In the genomic region with DNA sequence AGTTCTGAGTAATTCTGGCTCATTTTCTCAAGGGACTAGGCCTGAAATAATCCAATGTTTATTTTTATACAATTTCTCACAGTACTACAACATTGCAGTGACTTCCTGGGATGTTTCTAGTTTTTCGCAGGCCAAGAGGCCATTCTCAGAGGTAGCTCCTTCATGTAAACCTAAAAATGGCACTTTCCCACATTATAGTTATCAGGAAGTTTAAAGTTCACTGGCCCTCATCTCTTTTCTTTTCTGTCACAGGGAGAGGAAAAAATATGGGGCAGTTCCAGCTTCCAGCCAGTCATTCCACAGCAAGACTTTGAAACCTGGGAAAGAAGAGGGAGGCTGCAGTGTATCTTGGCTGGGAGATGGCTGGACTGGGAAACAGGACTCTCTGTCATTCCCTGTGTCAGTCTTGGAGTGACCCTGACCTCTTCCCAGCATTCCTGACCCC, we compare ENCODE assay signal across 14 mouse cellular contexts.
DNase-seq lines count a peak whose midpoint lies in the region; ATAC-seq and TF ChIP-seq lines count a peak whose summit lies in the region.
"Had no signal": no experiment of that assay in that cellular context is flagged by ENCODE, and none has a peak within 500 bp of the region (broad histone marks: within the 10 kb centered on the region; RNA-seq: fewer than 3 reads in every experiment).

No protein-coding gene starts in this region.

- no peak overlapping the region for H3K9ac ChIP-seq in heart, adult 2 months (ENCODE audit: low read depth, low read length)
- H3K9ac ChIP-seq in midbrain, embryonic 13.5 days (replicated peaks), result no peak overlapping the region
- H3K9ac ChIP-seq: embryonic facial prominence, embryonic 15.5 days; midbrain, embryonic 15.5 days; neural tube, embryonic 13.5 days had no signal

- no peak for TF ChIP-seq CTCF in heart, adult 2 months (IDR thresholded peaks at IDR 0.05)

- H3K79me2 ChIP-seq in heart, adult 2 months (replicated peaks; ENCODE audit: control insufficient read depth, insufficient read depth, low read length), result no peaks in the 10 kb centered on the region

- no peak overlapping the region for H3K4me2 ChIP-seq in midbrain, embryonic 13.5 days (replicated peaks)
- H3K4me2 ChIP-seq: embryonic facial prominence, embryonic 15.5 days; midbrain, embryonic 15.5 days; neural tube, embryonic 13.5 days had no signal

- H3K36me3 ChIP-seq in heart, adult 2 months (ENCODE audit: control insufficient read depth, insufficient read depth, low read length), result no peaks in the 10 kb centered on the region; the same call in 1 of the 2 replicates
- no peaks in the 10 kb centered on the region for H3K36me3 ChIP-seq in forebrain, embryonic 10.5 days (replicated peaks)
- H3K36me3 ChIP-seq in midbrain, embryonic 13.5 days, result no peaks in the 10 kb centered on the region
- H3K36me3 ChIP-seq: embryonic facial prominence, embryonic 15.5 days; midbrain, embryonic 15.5 days; neural tube, embryonic 13.5 days had no signal

- no peaks in the 10 kb centered on the region for H3K9me3 ChIP-seq in forebrain, embryonic 10.5 days
- H3K9me3 ChIP-seq in midbrain, embryonic 13.5 days, result no peaks in the 10 kb centered on the region
- H3K9me3 ChIP-seq: embryonic facial prominence, embryonic 15.5 days; midbrain, embryonic 15.5 days; neural tube, embryonic 13.5 days had no signal

- DNase-seq in gastrocnemius, postnatal 25 days, result peak; percentile 7
- DNase-seq in gastrocnemius, postnatal 14 days, result no peak
- DNase-seq in heart, adult 2 months, result peak; percentile 32 to 46
- DNase-seq in kidney, adult 11 months, result peak; percentile 49
- peak; percentile 3 to 17 for DNase-seq in kidney, postnatal 4 days
- DNase-seq in forebrain, embryonic 10.5 days (ENCODE audit: extremely low spot score, low spot score), result no peak
- no peak for DNase-seq in MN1 (ENCODE audit: low spot score)
- DNase-seq: cerebellum, adult 2 months had no signal

- no peak for ATAC-seq in midbrain, embryonic 13.5 days
- ATAC-seq: lung, postnatal 0 days; midbrain, embryonic 15.5 days had no signal

- no peaks in the 10 kb centered on the region for H3K27me3 ChIP-seq in heart, adult 2 months (ENCODE audit: control insufficient read depth, insufficient read depth, low read length)
- H3K27me3 ChIP-seq in forebrain, embryonic 10.5 days (ENCODE audit: poor library complexity, severe bottlenecking), result no peaks in the 10 kb centered on the region
- H3K27me3 ChIP-seq in midbrain, embryonic 13.5 days, result no peaks in the 10 kb centered on the region
- H3K27me3 ChIP-seq: embryonic facial prominence, embryonic 15.5 days; midbrain, embryonic 15.5 days; neural tube, embryonic 13.5 days had no signal

- H3K4me3 ChIP-seq in heart, adult 2 months, result no peak overlapping the region
- no peak overlapping the region for H3K4me3 ChIP-seq in forebrain, embryonic 10.5 days
- no peak overlapping the region for H3K4me3 ChIP-seq in midbrain, embryonic 13.5 days (replicated peaks)
- H3K4me3 ChIP-seq: embryonic facial prominence, embryonic 15.5 days; midbrain, embryonic 15.5 days; neural tube, embryonic 13.5 days had no signal

- peak overlapping the region; percentile 59 for H3K27ac ChIP-seq in heart, adult 2 months
- H3K27ac ChIP-seq in forebrain, embryonic 10.5 days, result no peak overlapping the region
- no peak overlapping the region for H3K27ac ChIP-seq in midbrain, embryonic 13.5 days
- H3K27ac ChIP-seq: embryonic facial prominence, embryonic 15.5 days; midbrain, embryonic 15.5 days; neural tube, embryonic 13.5 days; stomach, postnatal 0 days had no signal

- no peak for TF ChIP-seq POLR2A in heart, adult 2 months (IDR thresholded peaks at IDR 0.05; ENCODE audit: insufficient read depth, low read depth, low read length)

- 29% methylated on average over 1 of the region's 1 CpGs for WGBS in heart, adult 2 months
- WGBS in forebrain, embryonic 10.5 days, result 85% methylated on average over 1 of the region's 1 CpGs
- WGBS in midbrain, embryonic 13.5 days, result 95% methylated on average over 1 of the region's 1 CpGs

- intact Hi-C loops in gastrocnemius, postnatal 14 days (cut with DNase I; ENCODE audit: low total_unique reads), result no loop called here
- intact Hi-C loops in heart, adult 2 months (cut with DNase I), result loop anchor here (2.0 to 10.0 kb wide), 3 partner anchors 58 to 201 kb away; no protein-coding TSS in a partner anchor

- peaks cover 5% of the 10 kb centered on the region for H3K4me1 ChIP-seq in heart, adult 2 months (ENCODE audit: control insufficient read depth, insufficient read depth, low read length)
- H3K4me1 ChIP-seq in forebrain, embryonic 10.5 days, result no peaks in the 10 kb centered on the region
- H3K4me1 ChIP-seq in midbrain, embryonic 13.5 days (replicated peaks), result no peaks in the 10 kb centered on the region
- H3K4me1 ChIP-seq: embryonic facial prominence, embryonic 15.5 days; midbrain, embryonic 15.5 days; neural tube, embryonic 13.5 days had no signal

- TF ChIP-seq EP300 in heart, adult 2 months (IDR thresholded peaks at IDR 0.05; ENCODE audit: insufficient read depth, low read depth, low read length), result no peak

Comparison
In these comparisons a context has a peak if more than half of its experiments do, and no peak if none do; other contexts are left out.
1. DNase-seq: peak in gastrocnemius, postnatal 25 days (single experiment), heart, adult 2 months (2 of 2), kidney, adult 11 months (single experiment) and kidney, postnatal 4 days (2 of 2); none in gastrocnemius, postnatal 14 days (single experiment), forebrain, embryonic 10.5 days (single experiment) and MN1 (single experiment).